Mouse (Mus musculus) olfactory bulb, adult 2 months (tissue): Measurements from ENCODE around the gene Oosp2.

Source experiments
- CTCF ChIP-seq: fragments of 200-500 bp; IDR thresholded peaks from 2 replicates; pipeline ENCODE4 v1.5.1; 2012; ENCODE audit warnings: low read depth, mild to moderate bottlenecking, low read length, moderate library complexity; ENCODE audit not compliant: insufficient read depth
- POLR2A ChIP-seq: fragments of 200-500 bp; IDR thresholded peaks from 2 replicates; pipeline ENCODE4 v1.6.1; 2012; ENCODE audit warnings: mild to moderate bottlenecking, low read depth, low read length, moderate library complexity; ENCODE audit not compliant: insufficient read depth

DNA sequence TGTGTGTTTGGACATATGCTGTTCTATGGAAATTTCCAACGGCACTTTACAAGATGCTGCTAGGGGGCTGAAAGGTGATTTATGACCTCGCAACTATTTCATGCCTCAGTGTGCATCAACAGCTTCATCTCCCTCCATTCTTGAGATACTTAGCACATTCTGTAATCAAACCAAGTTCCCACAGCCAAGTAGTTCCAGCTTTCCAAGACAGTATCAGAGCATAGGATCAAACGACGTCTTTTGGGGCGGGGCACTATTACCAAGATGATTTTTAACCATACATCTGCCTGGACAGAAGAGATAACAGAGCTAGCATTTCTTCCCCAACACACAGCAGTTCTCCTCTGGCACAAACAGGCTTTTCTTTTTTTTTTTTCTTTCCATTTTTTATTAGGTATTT lies 35.1 kb downstream of the Oosp2 start:
- TF ChIP-seq POLR2A, result no peak
- TF ChIP-seq CTCF, result no peak
